Mouse (Mus musculus) G1E (cell line): ENCODE results near the gene Olfr1188. TPM values are rescaled to one million over a fixed set of nuclear protein-coding genes. Genes with fewer than 3 reads are reported as not detected.
"Not testable (repeated sequence)": the region's sequence is repeated elsewhere in the genome, so short reads cannot be mapped to it uniquely, and the experiment has no call there.

Experiments
- ATAC-seq: 2 replicates; pipeline ENCODE4 v1.8.0; 2016; ENCODE audit warnings: mild to moderate bottlenecking; ENCODE audit not compliant: insufficient number of reproducible peaks, poor library complexity, low FRiP score, severe bottlenecking; ENCODE audit errors: extremely low read depth
- DNase-seq: peaks from one replicate; pipeline ENCODE4 v3.0.0; 2012; ENCODE audit warnings: low spot score
- H3K27me3 ChIP-seq: 2 replicates; pipeline ENCODE4 v1.6.1; 2012; ENCODE audit warnings: mild to moderate bottlenecking, low read length, inconsistent platforms; ENCODE audit not compliant: insufficient read depth
- H3K36me3 ChIP-seq: replicated peaks from 2 replicates; pipeline ENCODE3; 2012; ENCODE audit warnings: mild to moderate bottlenecking, inconsistent platforms
- H3K4me1 ChIP-seq: 2 replicates; pipeline ENCODE4 v1.6.1; 2012; ENCODE audit warnings: low read depth, low read length, inconsistent platforms, mixed read lengths; ENCODE audit not compliant: insufficient read depth
- H3K4me3 ChIP-seq: 2 replicates; pipeline ENCODE4 v1.5.1; 2012; ENCODE audit warnings: low read depth, mild to moderate bottlenecking, inconsistent platforms, low read length, moderate library complexity, mixed read lengths
- H3K9me3 ChIP-seq: replicated peaks from 2 replicates; pipeline ENCODE4 v1.6.1; 2012; ENCODE audit warnings: inconsistent platforms
- CTCF ChIP-seq: IDR thresholded peaks from 2 replicates; pipeline ENCODE4 v1.5.1; 2012; ENCODE audit warnings: low read depth, low read length, inconsistent platforms, mixed read lengths
- GATA1 ChIP-seq: IDR thresholded peaks from 2 replicates; pipeline ENCODE4 v1.6.1; 2012; ENCODE audit warnings: borderline replicate concordance, low read length, inconsistent platforms, mixed read lengths
- GATA2 ChIP-seq: IDR thresholded peaks from 2 replicates; pipeline ENCODE4 v1.6.1; 2012; ENCODE audit warnings: low read depth, low read length, inconsistent platforms, borderline replicate concordance
- POLR2AphosphoS5 ChIP-seq: IDR thresholded peaks from 2 replicates; pipeline ENCODE4 v1.6.1; 2012; ENCODE audit warnings: low read depth, low read length, inconsistent platforms; ENCODE audit not compliant: insufficient replicate concordance
- TAL1 ChIP-seq: conservative IDR thresholded peaks from 2 replicates; pipeline ENCODE4 v1.6.1; 2012; ENCODE audit warnings: low read depth, low read length, inconsistent platforms, mixed read lengths
- polyA plus RNA-seq: library from polyadenylated mRNA; stranded (reverse); fragments of >175 nt; gene quantifications from 2 replicates; pipeline ENCODE4 v1.2.3, GENCODE M21; 2012
- total RNA-seq, 2 experiments: library from RNA; stranded (forward) in 1 of 2; stranded (reverse) in 1 of 2; fragments of 200-1000 nt in 1 of 2; fragments of >200 nt in 1 of 2; fragmentation: Nextera tagmentation in 1 of 2; gene quantifications; 2 replicates each; pipeline ENCODE4 v1.2.3; 2014 to 2017

The Olfr1188 gene
- total RNA-seq (2014; fragmentation: Nextera tagmentation) (not detected in 2 replicates), total RNA-seq (2017) (0.17 and 0.27 TPM in 2 replicates), polyA plus RNA-seq (not detected in 2 replicates)

- Histone ChIP-seq H3K36me3 (no peaks in the 10 kb centered on the region), H3K9me3 (no peaks in the 10 kb centered on the region; the same call in 1 of the 2 replicates), H3K4me3 (no peak within 1 kb of the TSS), H3K27me3 (no peaks in the 10 kb centered on the region), H3K4me1 (no peaks in the 10 kb centered on the region)
- ATAC-seq: no peak
- TF ChIP-seq GATA2: no peak
- no peak for TF ChIP-seq POLR2AphosphoS5
- TF ChIP-seq CTCF: no peak
- no peak for TF ChIP-seq GATA1
- TF ChIP-seq TAL1: no peak
- DNase-seq: no peak
Measured at GRCm38 (mm10) chr2:88556635-88557034, at the start of gene Olfr1188. Olfr1188 (plus strand) TSS chr2:88556935.

- Histone ChIP-seq H3K27me3 (no peaks in the 10 kb centered on the region), H3K36me3 (no peaks in the 10 kb centered on the region), H3K4me3 (no peak within 1 kb of the TSS), H3K9me3 (no peaks in the 10 kb centered on the region), H3K4me1 (no peaks in the 10 kb centered on the region)
- ATAC-seq (no peak), DNase-seq (no peak)
- TF ChIP-seq GATA2 (no peak), GATA1 (no peak), POLR2AphosphoS5 (no peak), TAL1 (no peak)
Measured at GRCm38 (mm10) chr2:88518251-88518650, 38.5 kb upstream of the Olfr1188 start, which contains the start of gene Olfr1186. Olfr1186 (plus strand) TSS chr2:88518551.

- H3K4me1 ChIP-seq: no peaks in the 10 kb centered on the region
- no peak for DNase-seq
- ATAC-seq: no peak
- TF ChIP-seq GATA2 (no peak), POLR2AphosphoS5 (no peak), CTCF (no peak), GATA1 (no peak), TAL1 (no peak)
- H3K9me3 ChIP-seq: peaks cover 5% of the 10 kb centered on the region; the same call in 1 of the 2 replicates
- no peaks in the 10 kb centered on the region for H3K36me3 ChIP-seq
- H3K27me3 ChIP-seq: no peaks in the 10 kb centered on the region
- no peak overlapping the region for H3K4me3 ChIP-seq
Measured at GRCm38 (mm10) chr2:88525720-88526119, 31.0 kb upstream of the Olfr1188 start.

GRCm38 (mm10) chr2:88572696-88573095 is 16.0 kb downstream of the Olfr1188 start:
- not testable (repeated sequence) for H3K4me3 ChIP-seq, DNase-seq, H3K36me3 ChIP-seq, H3K27me3 ChIP-seq, H3K4me1 ChIP-seq, H3K9me3 ChIP-seq, ATAC-seq

GRCm38 (mm10) chr2:88586154-88586553 is 29.4 kb downstream of the Olfr1188 start, which contains the start of gene Olfr1189:
Olfr1189 (plus strand) TSS chr2:88586454.
- no peaks in the 10 kb centered on the region for H3K36me3 ChIP-seq
- DNase-seq: no peak

More at GRCm38 (mm10) chr2:88586154-88586553, 29.4 kb downstream of the Olfr1188 start, which contains the start of gene Olfr1189:
- Histone ChIP-seq H3K4me3 (no peak within 1 kb of the TSS), H3K27me3 (no peaks in the 10 kb centered on the region), H3K9me3 (no peaks in the 10 kb centered on the region), H3K4me1 (no peaks in the 10 kb centered on the region)
- no peak for ATAC-seq
- no peak for TF ChIP-seq GATA1
- no peak for TF ChIP-seq GATA2
- no peak for TF ChIP-seq POLR2AphosphoS5
- TF ChIP-seq CTCF: no peak

Other genes with a start within 250 kb of the Olfr1188 start
Only the 20 nearest of the 24 such genes appear.
- gene Olfr1177-ps, start 210.4 kb upstream of the Olfr1188 start, total RNA-seq (2014; fragmentation: Nextera tagmentation): not detected in 2 replicates
- gene Olfr1177-ps, start 210.4 kb upstream of the Olfr1188 start, total RNA-seq (2017): 0.05 TPM in 1 of 2 replicates, not detected in the other
- gene Olfr1177-ps, start 210.4 kb upstream of the Olfr1188 start, polyA plus RNA-seq: not detected in 2 replicates
- not detected in 2 replicates for gene Olfr1178, start 169.9 kb upstream of the Olfr1188 start, total RNA-seq (2014; fragmentation: Nextera tagmentation)
- gene Olfr1178, start 169.9 kb upstream of the Olfr1188 start, total RNA-seq (2017): 0.06 and 0.49 TPM in 2 replicates
- gene Olfr1178, start 169.9 kb upstream of the Olfr1188 start, polyA plus RNA-seq: not detected in 2 replicates
- not detected in 2 replicates for gene Olfr1179, start 150.5 kb upstream of the Olfr1188 start, total RNA-seq (2014; fragmentation: Nextera tagmentation)
- 0.16 TPM in 1 of 2 replicates, not detected in the other for gene Olfr1179, start 150.5 kb upstream of the Olfr1188 start, total RNA-seq (2017)
- gene Olfr1179, start 150.5 kb upstream of the Olfr1188 start, polyA plus RNA-seq: not detected in 2 replicates
- gene Olfr1180, start 137.8 kb upstream of the Olfr1188 start, total RNA-seq (2014; fragmentation: Nextera tagmentation): not detected in 2 replicates
- gene Olfr1180, start 137.8 kb upstream of the Olfr1188 start, total RNA-seq (2017): 0.11 TPM in 1 of 2 replicates, not detected in the other
- gene Olfr1180, start 137.8 kb upstream of the Olfr1188 start, polyA plus RNA-seq: not detected in 2 replicates
- not detected in 2 replicates for gene Olfr1181, start 130.8 kb upstream of the Olfr1188 start, total RNA-seq (2014; fragmentation: Nextera tagmentation)
- 0.33 TPM in 1 of 2 replicates, not detected in the other for gene Olfr1181, start 130.8 kb upstream of the Olfr1188 start, total RNA-seq (2017)
- gene Olfr1181, start 130.8 kb upstream of the Olfr1188 start, polyA plus RNA-seq: not detected in 2 replicates
- gene Gm13757, start 107.8 kb upstream of the Olfr1188 start, total RNA-seq (2014; fragmentation: Nextera tagmentation): not detected in 2 replicates
- gene Gm13757, start 107.8 kb upstream of the Olfr1188 start, total RNA-seq (2017): 0.05 TPM in 1 of 2 replicates, not detected in the other
- gene Gm13757, start 107.8 kb upstream of the Olfr1188 start, polyA plus RNA-seq: not detected in 2 replicates
- gene Olfr1183, start 102.1 kb upstream of the Olfr1188 start, total RNA-seq (2014; fragmentation: Nextera tagmentation): not detected in 2 replicates
- under 0.01 and 0.06 TPM in 2 replicates for gene Olfr1183, start 102.1 kb upstream of the Olfr1188 start, total RNA-seq (2017)
- gene Olfr1183, start 102.1 kb upstream of the Olfr1188 start, polyA plus RNA-seq: not detected in 2 replicates
- gene Olfr1184, start 73.3 kb upstream of the Olfr1188 start, total RNA-seq (2014; fragmentation: Nextera tagmentation): not detected in 2 replicates
- gene Olfr1184, start 73.3 kb upstream of the Olfr1188 start, total RNA-seq (2017): not detected in 2 replicates
- not detected in 2 replicates for gene Olfr1184, start 73.3 kb upstream of the Olfr1188 start, polyA plus RNA-seq
- not detected in 2 replicates for gene Olfr1185-ps1, start 63.6 kb upstream of the Olfr1188 start, total RNA-seq (2014; fragmentation: Nextera tagmentation)
- 0.05 and 0.06 TPM in 2 replicates for gene Olfr1185-ps1, start 63.6 kb upstream of the Olfr1188 start, total RNA-seq (2017)
- not detected in 2 replicates for gene Olfr1185-ps1, start 63.6 kb upstream of the Olfr1188 start, polyA plus RNA-seq
- gene Olfr1186, start 38.4 kb upstream of the Olfr1188 start, total RNA-seq (2014; fragmentation: Nextera tagmentation): not detected in 2 replicates
- 0.27 TPM in 1 of 2 replicates, not detected in the other for gene Olfr1186, start 38.4 kb upstream of the Olfr1188 start, total RNA-seq (2017)
- not detected in 2 replicates for gene Olfr1186, start 38.4 kb upstream of the Olfr1188 start, polyA plus RNA-seq
- gene Olfr1189, start 29.5 kb downstream of the Olfr1188 start, total RNA-seq (2014; fragmentation: Nextera tagmentation): not detected in 2 replicates
- 0.06 and 0.16 TPM in 2 replicates for gene Olfr1189, start 29.5 kb downstream of the Olfr1188 start, total RNA-seq (2017)
- not detected in 2 replicates for gene Olfr1189, start 29.5 kb downstream of the Olfr1188 start, polyA plus RNA-seq
- not detected in 2 replicates for gene Olfr1191-ps1, start 83.6 kb downstream of the Olfr1188 start, total RNA-seq (2014; fragmentation: Nextera tagmentation)
- gene Olfr1191-ps1, start 83.6 kb downstream of the Olfr1188 start, total RNA-seq (2017): 0.05 TPM in 1 of 2 replicates, not detected in the other
- not detected in 2 replicates for gene Olfr1191-ps1, start 83.6 kb downstream of the Olfr1188 start, polyA plus RNA-seq
- not detected in 2 replicates for gene Olfr1192-ps1, start 91.6 kb downstream of the Olfr1188 start, total RNA-seq (2014; fragmentation: Nextera tagmentation)
- 0.12 and 0.27 TPM in 2 replicates for gene Olfr1192-ps1, start 91.6 kb downstream of the Olfr1188 start, total RNA-seq (2017)
- gene Olfr1192-ps1, start 91.6 kb downstream of the Olfr1188 start, polyA plus RNA-seq: not detected in 2 replicates
- not detected in 2 replicates for gene Olfr1193, start 118.7 kb downstream of the Olfr1188 start, total RNA-seq (2014; fragmentation: Nextera tagmentation)
- gene Olfr1193, start 118.7 kb downstream of the Olfr1188 start, total RNA-seq (2017): 0.12 and 0.55 TPM in 2 replicates
- not detected in 2 replicates for gene Olfr1193, start 118.7 kb downstream of the Olfr1188 start, polyA plus RNA-seq
- not detected in 2 replicates for gene Olfr1195, start 132.3 kb downstream of the Olfr1188 start, total RNA-seq (2014; fragmentation: Nextera tagmentation)
- not detected in 2 replicates for gene Olfr1195, start 132.3 kb downstream of the Olfr1188 start, total RNA-seq (2017)
- not detected in 2 replicates for gene Olfr1195, start 132.3 kb downstream of the Olfr1188 start, polyA plus RNA-seq
- gene Olfr1196, start 147.7 kb downstream of the Olfr1188 start, total RNA-seq (2014; fragmentation: Nextera tagmentation): not detected in 2 replicates
- gene Olfr1196, start 147.7 kb downstream of the Olfr1188 start, total RNA-seq (2017): 0.06 and 0.11 TPM in 2 replicates
- not detected in 2 replicates for gene Olfr1196, start 147.7 kb downstream of the Olfr1188 start, polyA plus RNA-seq
- not detected in 2 replicates for gene Olfr1197, start 175.4 kb downstream of the Olfr1188 start, total RNA-seq (2014; fragmentation: Nextera tagmentation)
- 0.05 TPM in 1 of 2 replicates, not detected in the other for gene Olfr1197, start 175.4 kb downstream of the Olfr1188 start, total RNA-seq (2017)
- gene Olfr1197, start 175.4 kb downstream of the Olfr1188 start, polyA plus RNA-seq: not detected in 2 replicates
- gene Olfr1198, start 194.4 kb downstream of the Olfr1188 start, total RNA-seq (2014; fragmentation: Nextera tagmentation): not detected in 2 replicates
- gene Olfr1198, start 194.4 kb downstream of the Olfr1188 start, total RNA-seq (2017): 0.05 TPM in 1 of 2 replicates, not detected in the other
- gene Olfr1198, start 194.4 kb downstream of the Olfr1188 start, polyA plus RNA-seq: not detected in 2 replicates
- gene Olfr1199, start 203.5 kb downstream of the Olfr1188 start, total RNA-seq (2014; fragmentation: Nextera tagmentation): not detected in 2 replicates
- gene Olfr1199, start 203.5 kb downstream of the Olfr1188 start, total RNA-seq (2017): 0.11 TPM in 1 of 2 replicates, not detected in the other
- not detected in 2 replicates for gene Olfr1199, start 203.5 kb downstream of the Olfr1188 start, polyA plus RNA-seq
- gene Olfr1200, start 213.6 kb downstream of the Olfr1188 start, total RNA-seq (2014; fragmentation: Nextera tagmentation): not detected in 2 replicates
- 0.38 TPM in 1 of 2 replicates, not detected in the other for gene Olfr1200, start 213.6 kb downstream of the Olfr1188 start, total RNA-seq (2017)
- gene Olfr1200, start 213.6 kb downstream of the Olfr1188 start, polyA plus RNA-seq: not detected in 2 replicates